8 mouse cellular contexts compared by ENCODE assay signal in genomic region chr7:83242233-83242632, GRCm38 (mm10).
DNase-seq lines count a peak whose midpoint lies in the region; ATAC-seq and TF ChIP-seq lines count a peak whose summit lies in the region.
"Had no signal": no experiment of that assay in that cellular context is flagged by ENCODE, and none has a peak within 500 bp of the region (broad histone marks: within the 10 kb centered on the region; RNA-seq: fewer than 3 reads in every experiment).

No protein-coding gene starts in this region.

- no peaks in the 10 kb centered on the region for H3K27me3 ChIP-seq in Patski
- no peaks in the 10 kb centered on the region for H3K27me3 ChIP-seq in embryonic facial prominence, embryonic 14.5 days (replicated peaks; ENCODE audit: control insufficient read depth, insufficient read depth, low read length)
- no peaks in the 10 kb centered on the region for H3K27me3 ChIP-seq in thymus, adult 2 months (ENCODE audit: control insufficient read depth, insufficient read depth, low read length)
- H3K27me3 ChIP-seq: stomach, embryonic 15.5 days had no signal

- POLR2A ChIA-PET in Patski (lab: Charles Lee), result no interaction called here

- no peak overlapping the region for H3K4me2 ChIP-seq in embryonic facial prominence, embryonic 14.5 days (ENCODE audit: low read depth, low read length)
- H3K4me2 ChIP-seq: stomach, embryonic 15.5 days had no signal

- in situ Hi-C loops in Patski (cut with MboI; ENCODE audit: low pct_unique_long_range_greater_than_20kb), result no loop called here

- no peaks in the 10 kb centered on the region for H3K9me3 ChIP-seq in embryonic facial prominence, embryonic 14.5 days (ENCODE audit: control insufficient read depth, low read length)
- H3K9me3 ChIP-seq: stomach, embryonic 15.5 days had no signal

- no peak for TF ChIP-seq POLR2A in thymus, adult 2 months (IDR thresholded peaks at IDR 0.05; ENCODE audit: control insufficient read depth, extremely low read depth, insufficient read depth, low read length, poor library complexity)

- DNase-seq in Patski (ENCODE audit: low read depth, low spot score), result peak; percentile 12
- peak; percentile 35 for DNase-seq in adrenal gland, postnatal 14 days
- DNase-seq in embryonic facial prominence, embryonic 14.5 days (ENCODE audit: low spot score), result peak; percentile 26
- DNase-seq in kidney, postnatal 10 days, result peak; percentile 45
- DNase-seq in thymus, adult 2 months, result no peak
- no peak for DNase-seq in retina, postnatal 1 day

- no peak for ATAC-seq in Patski
- ATAC-seq in embryonic facial prominence, embryonic 14.5 days (ENCODE audit: low read depth), result 0 out of 2 replicates have a peak, but pooled peaks have one; percentile 9
- ATAC-seq in frontal cortex, adult (ENCODE audit: low TSS enrichment), result no peak

- peaks cover 9% of the 10 kb centered on the region; the same call in 1 of the 2 replicates for H3K4me1 ChIP-seq in embryonic facial prominence, embryonic 14.5 days (ENCODE audit: control insufficient read depth, insufficient read depth, low read length)
- no peaks in the 10 kb centered on the region for H3K4me1 ChIP-seq in thymus, adult 2 months (replicated peaks; ENCODE audit: control insufficient read depth, insufficient read depth, low read length)
- H3K4me1 ChIP-seq: stomach, embryonic 15.5 days had no signal

- CTCF ChIA-PET in Patski (lab: Charles Lee), result interaction anchor here (1.3 kb wide), 1 partner anchor 32 kb away, joined by 3 read pairs; no protein-coding TSS in a partner anchor

- H3K27ac ChIP-seq in embryonic facial prominence, embryonic 14.5 days (replicated peaks; ENCODE audit: low read depth, low read length), result no peak overlapping the region
- no peak overlapping the region for H3K27ac ChIP-seq in thymus, adult 2 months (ENCODE audit: control insufficient read depth, insufficient read depth, low read length)
- H3K27ac ChIP-seq: stomach, embryonic 15.5 days had no signal

- 28% methylated on average over 3 of the region's 3 CpGs for WGBS in embryonic facial prominence, embryonic 14.5 days
- 81% methylated on average over 3 of the region's 3 CpGs for WGBS in thymus, adult 2 months

- no peak for TF ChIP-seq CTCF in Patski (IDR thresholded peaks at IDR 0.05)
- no peak for TF ChIP-seq CTCF in thymus, adult 2 months (IDR thresholded peaks at IDR 0.05; ENCODE audit: borderline replicate concordance, control insufficient read depth, extremely low read depth, insufficient read depth, low read length, poor library complexity)

- no peaks in the 10 kb centered on the region for H3K36me3 ChIP-seq in embryonic facial prominence, embryonic 14.5 days (ENCODE audit: control insufficient read depth, insufficient read depth, low read length)
- no peaks in the 10 kb centered on the region for H3K36me3 ChIP-seq in thymus, adult 2 months (ENCODE audit: control insufficient read depth, insufficient read depth, low read length)
- H3K36me3 ChIP-seq: stomach, embryonic 15.5 days had no signal

- H3K9ac ChIP-seq in embryonic facial prominence, embryonic 14.5 days (ENCODE audit: low read depth, low read length), result no peak overlapping the region
- H3K9ac ChIP-seq: stomach, embryonic 15.5 days had no signal

- no peak overlapping the region for H3K4me3 ChIP-seq in embryonic facial prominence, embryonic 14.5 days (ENCODE audit: low read depth, low read length)
- H3K4me3 ChIP-seq in thymus, adult 2 months (ENCODE audit: control insufficient read depth, insufficient read depth, low read length), result no peak overlapping the region
- H3K4me3 ChIP-seq: stomach, embryonic 15.5 days had no signal

Comparison
In these comparisons a context has a peak if more than half of its experiments do, and no peak if none do; other contexts are left out.
1. DNase-seq: peak in Patski (single experiment), adrenal gland, postnatal 14 days (single experiment), embryonic facial prominence, embryonic 14.5 days (single experiment) and kidney, postnatal 10 days (single experiment); none in thymus, adult 2 months (single experiment) and retina, postnatal 1 day (single experiment).